In the genomic region with DNA sequence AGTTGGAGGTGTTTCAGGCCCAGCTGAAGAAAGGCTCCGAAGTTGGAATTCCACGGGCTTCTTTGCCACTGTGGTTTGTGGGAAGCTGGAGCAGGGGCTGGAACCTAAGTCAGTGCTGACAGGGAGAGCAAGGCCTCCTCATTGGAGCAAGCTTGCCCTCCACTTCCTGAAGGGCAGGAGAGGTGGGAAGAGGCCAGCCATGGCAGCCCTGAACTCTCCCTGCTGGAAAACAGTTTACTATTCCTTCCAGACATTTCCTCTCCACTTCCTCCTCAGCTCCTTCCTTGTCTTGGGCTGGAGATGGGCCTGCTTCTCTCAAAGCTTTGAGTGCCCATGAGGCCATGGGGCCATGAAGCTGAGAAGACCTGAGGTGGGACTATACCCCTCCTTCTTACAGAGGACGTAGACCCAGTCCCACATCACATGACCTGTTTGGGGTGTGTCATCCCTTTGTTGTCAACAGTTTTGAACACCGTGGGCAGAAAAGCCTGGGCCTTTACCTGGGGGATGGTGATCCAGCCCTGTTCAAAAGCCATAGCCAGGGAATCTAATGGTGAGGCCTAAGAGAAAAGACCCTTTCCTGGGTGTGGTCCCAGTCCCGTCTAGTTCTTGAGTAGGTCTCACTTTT, we compare ENCODE assay signal across 9 mouse cellular contexts. TPM values are rescaled to one million over a fixed set of nuclear protein-coding genes. Genes with fewer than 3 reads are reported as not detected.
A peak's percentile ranks its signal among the peaks of the same experiment; 100 is the strongest.
DNase-seq lines count a peak whose midpoint lies in the region; ATAC-seq lines count a peak whose summit lies in the region.
"Had no signal": no experiment of that assay in that cellular context is flagged by ENCODE, and none has a peak within 500 bp of the region (broad histone marks: within the 10 kb centered on the region; RNA-seq: fewer than 3 reads in every experiment).

No protein-coding gene starts in this region.

- peak overlapping the region; percentile 54; the same call in 1 of the 2 replicates for H3K27ac ChIP-seq in embryonic facial prominence, embryonic 10.5 days (replicated peaks)
- peak overlapping the region; percentile 70 for H3K27ac ChIP-seq in liver, embryonic 16.5 days (ENCODE audit: low read length)

- H3K4me2 ChIP-seq in liver, embryonic 16.5 days (ENCODE audit: low read depth, low read length), result no peak overlapping the region

- H3K27me3 ChIP-seq in embryonic facial prominence, embryonic 10.5 days (replicated peaks; ENCODE audit: low read depth, poor library complexity, severe bottlenecking), result peaks cover 3% of the 10 kb centered on the region; the same call in 1 of the 2 replicates
- H3K27me3 ChIP-seq in liver, embryonic 16.5 days (ENCODE audit: control insufficient read depth, insufficient read depth, low read depth, low read length), result no peaks in the 10 kb centered on the region

- peak overlapping the region; percentile 16; the same call in 1 of the 2 replicates for H3K4me3 ChIP-seq in embryonic facial prominence, embryonic 10.5 days
- H3K4me3 ChIP-seq in liver, embryonic 16.5 days (ENCODE audit: low read depth, low read length), result no peak overlapping the region
- H3K4me3 ChIP-seq: left cerebral cortex, adult 2 months had no signal

- no peak for ATAC-seq in liver, embryonic 16.5 days (ENCODE audit: low read depth)

- peaks cover 19% of the 10 kb centered on the region for H3K36me3 ChIP-seq in embryonic facial prominence, embryonic 10.5 days (replicated peaks)
- no peaks in the 10 kb centered on the region for H3K36me3 ChIP-seq in liver, embryonic 16.5 days (ENCODE audit: control insufficient read depth, insufficient read depth)

- 61% methylated on average over 5 of the region's 5 CpGs for WGBS in embryonic facial prominence, embryonic 10.5 days
- 33% methylated on average over 5 of the region's 5 CpGs for WGBS in liver, embryonic 16.5 days (ENCODE audit: insufficient replicate concordance)

- H3K4me1 ChIP-seq in embryonic facial prominence, embryonic 10.5 days, result peaks cover 80% of the 10 kb centered on the region
- H3K4me1 ChIP-seq in liver, embryonic 16.5 days (ENCODE audit: control insufficient read depth, low read depth, low read length), result peaks cover 72% of the 10 kb centered on the region

- 0 out of 2 replicates have a peak overlapping the region, but pooled peaks have one; percentile 22 for H3K9ac ChIP-seq in liver, embryonic 16.5 days (ENCODE audit: low read depth, low read length)

- peak; percentile 46 for DNase-seq in cerebellum, adult 9-10 months
- DNase-seq in cerebellum, adult 18-20 months, result no peak
- peak; percentile 42 for DNase-seq in kidney, postnatal 10 days
- DNase-seq in kidney, postnatal 14 days, result no peak
- no peak for DNase-seq in embryonic facial prominence, embryonic 10.5 days (ENCODE audit: low spot score)
- no peak for DNase-seq in urinary bladder, postnatal 14 days (ENCODE audit: low spot score)
- no peak for DNase-seq in cerebellum, adult 9-11 months

- H3K9me3 ChIP-seq in embryonic facial prominence, embryonic 10.5 days, result no peaks in the 10 kb centered on the region
- no peaks in the 10 kb centered on the region for H3K9me3 ChIP-seq in liver, embryonic 16.5 days (replicated peaks; ENCODE audit: control insufficient read depth, low read length)

RNA-seq across cellular contexts. Expression of a gene that starts 4.0 kb away (rescaled TPM):
- 5.2 and 5.3 TPM in 2 replicates for polyA plus RNA-seq in embryonic facial prominence, embryonic 10.5 days (2016; fragmentation: Nextera tagmentation; extraction: Ambion mirVana)
- 0.90 and 1.2 TPM in 2 replicates for polyA plus RNA-seq in liver, embryonic 16.5 days (2015; fragmentation: Nextera tagmentation; extraction: Ambion mirVana)

Comparison
In these comparisons a context has a peak if more than half of its experiments do, and no peak if none do; other contexts are left out.
1. DNase-seq: peak in cerebellum, adult 9-10 months (single experiment) and kidney, postnatal 10 days (single experiment); none in cerebellum, adult 18-20 months (0 of 2), kidney, postnatal 14 days (single experiment), embryonic facial prominence, embryonic 10.5 days (single experiment), urinary bladder, postnatal 14 days (single experiment) and cerebellum, adult 9-11 months (single experiment).